Mouse (Mus musculus) T-helper 2 cell (primary cell): ENCODE data around the gene Ccdc152.

Experiments used
- in situ Hi-C: fragments of 300-600 bp; cut with MboI, MseI; formaldehyde crosslinking; loops from one replicate; pipeline ENCODE4 v1.15.1; 2025; ENCODE audit warnings: high pct_unique_total_duplicates

The Ccdc152 gene

DNA sequence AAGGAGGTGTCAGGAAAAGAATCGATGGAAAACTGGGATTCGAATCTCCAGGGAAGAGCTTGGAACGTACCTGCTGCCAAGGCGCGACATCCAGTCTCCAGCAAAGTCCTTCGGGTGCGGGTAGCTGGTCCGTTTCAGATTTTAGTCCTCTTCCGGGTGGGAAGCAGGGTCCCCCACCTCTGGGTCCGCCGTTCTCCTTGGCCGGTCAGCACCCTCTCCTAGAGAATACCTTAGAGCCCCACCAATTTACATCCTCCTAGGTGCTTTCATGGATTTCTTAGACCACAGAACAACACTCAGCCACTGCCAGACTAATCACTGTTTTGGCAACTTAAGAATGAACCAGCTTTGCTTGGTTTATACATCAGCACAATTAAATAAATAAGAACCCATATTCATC lies at the start of gene Ccdc152:
Gene Ccdc152, minus strand, starts transcription at position 101 of the 400 bp plus-strand sequence.
- in situ Hi-C loops = no loop called here

DNA sequence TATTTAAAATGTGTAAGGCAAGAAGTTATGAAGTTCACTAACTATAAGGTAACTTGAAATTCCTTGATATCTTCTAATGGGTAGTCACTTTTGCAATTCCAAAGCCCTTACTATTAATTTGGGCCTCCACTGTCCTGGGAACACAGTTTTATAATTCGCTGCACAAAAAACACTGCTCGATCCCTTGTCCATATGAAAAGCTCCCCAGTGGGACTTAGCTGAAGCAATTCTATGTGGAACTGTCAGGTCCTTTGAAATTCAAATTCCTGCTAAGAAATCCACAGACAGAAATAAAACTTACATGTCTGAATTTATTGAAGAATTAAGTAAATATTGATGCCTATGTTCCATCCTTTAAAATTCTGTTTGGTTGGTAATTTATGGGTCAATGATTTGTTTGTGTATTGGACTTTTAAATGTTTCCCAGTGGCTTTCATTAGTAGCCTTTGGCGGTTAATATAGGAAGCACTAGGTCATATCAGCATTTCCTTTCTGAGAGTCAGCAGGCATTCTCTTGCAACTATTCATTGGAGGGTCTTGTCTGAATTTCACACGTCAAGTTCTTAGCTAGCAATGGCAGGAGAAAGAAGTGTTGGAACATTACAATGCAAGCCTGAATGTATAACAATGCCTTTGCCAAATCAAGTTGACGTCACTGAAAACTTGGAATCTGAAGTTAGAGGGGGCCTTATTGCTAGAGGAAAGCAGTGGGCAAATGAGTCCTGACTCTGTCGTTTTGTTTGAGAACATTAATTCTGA lies 46.2 kb upstream of the Ccdc152 start:
- in situ Hi-C loops = no loop called here

DNA sequence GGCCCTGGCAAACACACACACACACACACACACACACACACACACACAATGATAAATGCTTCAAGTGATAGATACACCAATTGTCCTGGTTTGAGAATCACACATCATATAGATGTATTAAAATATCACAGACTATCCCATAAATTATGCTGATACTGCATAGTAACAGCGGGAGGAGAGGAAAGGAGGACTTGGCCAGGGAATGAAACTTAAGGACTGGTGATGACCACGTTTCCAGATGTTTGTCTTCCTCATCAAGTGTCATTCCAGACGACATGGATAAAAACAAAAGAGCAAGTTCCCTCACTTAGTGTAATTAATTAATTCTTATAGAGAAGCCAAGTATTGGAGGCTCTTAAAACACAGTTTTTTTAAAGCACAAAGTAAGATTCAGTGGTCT lies 43.4 kb upstream of the Ccdc152 start:
- in situ Hi-C loops = no loop called here

DNA sequence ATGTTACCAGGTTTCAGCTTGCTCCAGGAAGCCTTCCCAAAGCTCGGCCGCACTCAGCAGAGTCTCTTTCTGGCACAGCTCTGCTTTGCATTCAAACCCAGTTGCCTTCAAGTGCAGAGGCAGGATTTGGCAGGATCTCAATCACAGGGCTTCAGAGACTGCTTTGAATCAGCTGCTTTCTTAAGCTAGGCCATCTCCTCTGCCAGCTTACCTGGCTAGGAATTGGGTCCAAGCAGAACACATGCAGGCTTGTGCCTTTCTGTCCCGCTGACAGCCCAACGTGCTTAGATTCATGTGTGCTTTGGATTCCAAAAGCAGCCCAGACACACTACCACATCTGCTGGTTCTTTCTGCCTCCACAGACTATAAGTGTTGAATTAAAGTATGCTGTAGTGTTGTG lies 41.2 kb upstream of the Ccdc152 start:
- in situ Hi-C loops = no loop called here

DNA sequence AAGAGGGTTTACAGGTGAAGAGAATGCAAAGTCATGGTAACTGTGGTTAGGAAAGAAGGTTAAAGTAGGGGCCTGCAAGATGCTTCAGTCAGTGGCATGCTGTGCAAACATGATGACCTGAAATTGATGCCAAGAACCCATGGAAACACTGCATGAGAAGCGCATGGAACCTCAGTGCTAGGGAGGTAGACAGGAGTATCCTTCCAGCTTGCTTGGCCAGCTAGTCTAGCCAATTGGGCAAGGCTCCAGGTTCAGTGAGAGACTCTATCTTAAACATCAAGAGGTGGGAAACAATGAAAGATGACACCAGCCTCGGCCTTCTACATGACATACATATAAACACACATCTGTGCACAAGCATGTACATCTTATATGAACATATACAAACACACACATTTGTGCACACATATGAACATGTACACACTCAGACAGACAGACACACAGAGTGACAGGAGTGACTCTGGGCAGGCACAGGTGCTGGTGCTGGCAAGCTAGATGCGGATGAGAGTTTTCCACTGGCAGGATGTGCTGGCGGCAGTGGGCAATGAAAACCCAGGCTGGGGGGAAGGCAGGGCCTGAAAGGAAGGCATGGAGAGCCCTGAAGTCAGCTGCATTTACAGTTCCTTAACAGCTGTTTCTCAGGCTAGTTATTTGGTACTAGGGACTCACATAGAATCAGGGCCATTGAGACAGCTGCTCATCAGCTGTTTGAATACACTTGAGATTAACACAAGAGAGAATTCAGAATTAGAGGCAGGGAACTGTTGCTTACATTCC lies 38.7 kb upstream of the Ccdc152 start:
- in situ Hi-C loops = no loop called here

DNA sequence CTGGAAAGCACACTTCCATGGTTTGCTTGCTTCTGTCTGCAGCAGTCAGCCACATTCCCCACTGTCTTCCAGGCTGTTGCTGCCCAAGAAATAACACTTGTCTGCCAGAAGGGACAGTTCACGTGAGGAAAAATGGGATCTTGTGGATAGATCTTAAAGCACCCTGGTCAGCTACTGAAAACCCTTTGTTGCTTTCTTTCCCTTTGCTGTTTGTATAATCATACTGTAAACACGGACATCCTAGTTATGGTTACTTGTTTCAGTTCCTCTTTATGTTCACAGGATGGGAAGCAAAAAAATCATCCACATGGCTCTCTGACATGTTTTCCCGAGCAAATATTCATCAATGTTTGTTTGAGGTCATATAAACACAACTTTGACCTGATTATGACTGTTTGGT lies 36.5 kb upstream of the Ccdc152 start:
- in situ Hi-C loops = loop anchor here (10.0 kb wide), 1 partner anchor 785 kb away; no protein-coding TSS in a partner anchor

DNA sequence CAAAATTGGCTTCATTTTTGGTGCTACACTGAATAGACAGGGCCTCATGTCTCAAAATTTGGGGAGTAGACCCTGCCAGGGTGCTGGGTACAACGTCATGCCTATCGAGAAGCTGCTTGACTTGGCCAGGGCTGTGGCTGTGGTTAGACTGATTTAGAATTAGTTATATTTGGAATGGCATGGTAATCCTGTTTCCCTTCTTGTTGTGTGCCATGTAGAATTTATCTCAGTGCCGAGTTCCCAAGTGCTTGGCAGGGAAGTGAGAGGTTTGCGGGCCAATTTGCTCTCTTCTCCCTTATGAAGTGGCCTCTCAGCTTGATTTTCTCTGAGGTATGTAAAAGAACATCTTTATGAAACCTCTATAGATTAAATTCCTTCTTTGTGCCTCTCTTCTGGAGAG lies 29.2 kb upstream of the Ccdc152 start:
- in situ Hi-C loops = loop anchor here (5.0 to 10.0 kb wide), 2 partner anchors 85 to 792 kb away; no protein-coding TSS in a partner anchor

DNA sequence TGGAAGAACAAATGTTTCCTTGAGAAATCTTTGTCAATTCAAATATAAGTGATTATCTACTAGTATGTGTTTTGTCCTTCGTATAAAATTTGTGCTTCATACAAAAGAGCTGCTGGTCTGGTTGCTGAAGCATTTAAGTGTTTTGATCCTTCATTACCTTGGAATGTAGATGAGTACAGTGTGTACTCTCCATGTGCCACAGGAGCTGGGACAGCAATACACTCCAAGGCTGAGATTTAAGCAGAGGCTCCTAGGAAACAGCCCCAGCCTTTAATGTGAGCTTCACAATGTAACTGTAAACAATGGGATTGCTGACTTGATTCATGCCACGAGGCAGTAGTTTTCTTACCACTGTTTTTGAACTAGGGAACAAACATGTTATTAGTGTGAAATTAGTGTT lies 28.5 kb upstream of the Ccdc152 start:
- in situ Hi-C loops = loop anchor here (5.0 to 10.0 kb wide), 2 partner anchors 85 to 793 kb away; no protein-coding TSS in a partner anchor

DNA sequence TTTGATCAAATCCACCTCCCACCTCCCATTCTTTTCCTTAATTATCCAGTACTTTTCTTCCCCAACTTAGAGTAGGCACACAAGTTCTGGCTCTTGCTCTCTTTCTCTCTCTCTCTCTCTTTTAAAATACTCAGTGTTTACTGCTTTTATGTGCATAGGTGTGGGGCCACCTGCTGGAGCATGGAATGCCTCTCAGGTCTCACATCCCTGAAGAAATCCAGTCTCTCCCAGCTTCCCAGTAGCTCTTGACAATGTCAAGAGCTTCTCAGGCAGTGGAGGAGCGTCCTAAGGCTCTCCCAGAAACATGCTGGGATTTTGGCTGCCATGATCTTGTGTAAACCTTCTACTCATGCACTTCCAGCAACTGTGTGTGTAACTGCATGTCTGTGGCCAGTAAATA lies 27.0 kb upstream of the Ccdc152 start:
- in situ Hi-C loops = loop anchor here (5.0 to 10.0 kb wide), 2 partner anchors 83 to 795 kb away; no protein-coding TSS in a partner anchor

DNA sequence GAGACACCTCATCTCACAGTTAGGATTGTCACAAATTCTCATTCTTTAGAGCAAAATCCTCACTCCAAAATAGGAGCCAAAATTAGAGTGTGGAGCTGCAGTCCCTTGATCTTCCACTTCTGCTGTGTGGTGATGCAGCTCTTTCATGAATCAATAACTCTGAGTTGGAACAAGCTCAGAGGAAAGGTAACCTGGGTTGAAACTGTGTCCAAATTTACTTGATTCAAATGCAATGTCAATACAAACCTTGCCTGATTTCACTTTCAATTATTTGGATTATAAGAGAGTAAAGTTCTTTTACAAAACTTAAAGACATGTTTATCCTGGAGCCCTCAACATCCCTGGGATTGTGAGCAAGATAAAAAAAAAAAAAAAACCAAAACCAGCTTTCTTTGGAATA lies 19.7 kb upstream of the Ccdc152 start:
- in situ Hi-C loops = no loop called here

DNA sequence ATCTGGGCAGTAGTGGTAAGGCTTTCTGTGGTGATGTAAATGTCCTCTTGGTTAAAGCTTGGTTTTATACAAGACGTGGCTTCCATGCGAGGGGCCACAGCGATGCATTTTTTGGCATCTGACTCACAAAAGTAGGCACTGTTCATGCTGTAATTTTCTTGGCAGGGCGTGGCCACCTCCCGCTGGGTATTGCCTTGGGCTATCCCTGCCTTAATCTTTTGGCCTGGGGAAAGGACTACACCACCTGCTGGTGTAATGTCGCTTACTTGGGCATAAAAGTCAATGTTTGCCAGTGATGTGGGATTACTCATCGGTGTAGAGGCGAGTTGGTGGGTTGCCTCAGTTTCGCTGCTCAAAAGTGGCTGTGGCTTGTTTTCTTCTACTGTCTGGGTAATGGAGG lies 16.6 kb upstream of the Ccdc152 start:
- in situ Hi-C loops = no loop called here

DNA sequence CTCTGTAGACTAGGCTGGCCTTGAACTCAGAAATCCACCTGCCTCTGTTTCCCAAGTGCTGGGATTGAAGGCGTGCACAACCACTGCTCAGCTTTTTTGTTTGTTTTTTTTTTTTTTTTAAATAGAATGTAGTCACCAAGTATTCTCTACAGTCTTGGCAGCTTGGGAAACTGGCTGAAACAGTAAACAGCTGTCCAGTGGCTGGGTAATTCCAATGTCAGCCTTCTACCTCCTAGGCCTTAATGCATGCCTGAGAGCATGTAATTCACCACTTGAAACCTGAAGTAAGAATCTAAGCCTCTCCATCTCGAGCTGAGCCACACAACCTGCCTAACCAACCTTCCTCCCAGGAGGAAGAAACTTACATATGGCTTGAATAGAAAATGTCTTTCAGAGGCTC lies 13.3 kb upstream of the Ccdc152 start:
- in situ Hi-C loops = no loop called here

DNA sequence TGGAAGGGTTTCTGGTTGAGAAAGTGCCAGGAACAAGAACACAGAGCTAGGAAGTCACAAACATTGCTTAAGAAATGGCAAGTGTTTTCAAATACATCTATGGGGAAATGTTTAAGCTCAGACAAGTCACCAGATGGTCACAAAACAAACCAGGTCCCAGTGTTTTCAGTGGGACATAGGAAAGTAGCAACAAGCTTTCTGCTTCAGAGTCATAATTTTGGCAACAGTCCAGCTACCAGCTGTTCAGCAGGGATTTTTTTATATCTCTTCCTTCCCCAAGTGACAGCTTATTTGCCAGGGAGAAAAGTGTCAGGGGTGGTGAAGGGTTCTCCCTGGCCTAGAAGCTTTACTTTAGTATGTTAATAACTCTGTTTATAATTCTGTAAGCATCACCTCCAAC lies 9.6 kb upstream of the Ccdc152 start:
- in situ Hi-C loops = no loop called here

DNA sequence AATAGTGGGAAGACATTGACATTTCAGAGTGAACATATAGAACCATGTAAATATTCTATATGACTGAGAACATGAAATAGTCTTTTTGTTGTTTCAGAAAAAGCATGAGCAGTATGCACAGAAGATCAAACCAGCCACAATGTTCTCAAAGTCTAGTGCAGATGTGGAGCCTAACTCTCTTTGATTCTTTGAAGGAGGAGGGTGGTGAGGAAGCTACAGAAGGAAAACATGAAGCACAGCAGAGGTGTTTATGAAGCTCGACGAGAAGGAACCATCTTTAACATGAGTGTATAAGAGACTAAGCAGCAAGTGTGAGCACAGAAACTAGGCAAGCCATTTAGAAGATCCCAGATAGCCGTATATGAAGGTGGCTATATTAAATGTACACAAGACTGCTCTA lies 6.5 kb upstream of the Ccdc152 start:
- in situ Hi-C loops = no loop called here

DNA sequence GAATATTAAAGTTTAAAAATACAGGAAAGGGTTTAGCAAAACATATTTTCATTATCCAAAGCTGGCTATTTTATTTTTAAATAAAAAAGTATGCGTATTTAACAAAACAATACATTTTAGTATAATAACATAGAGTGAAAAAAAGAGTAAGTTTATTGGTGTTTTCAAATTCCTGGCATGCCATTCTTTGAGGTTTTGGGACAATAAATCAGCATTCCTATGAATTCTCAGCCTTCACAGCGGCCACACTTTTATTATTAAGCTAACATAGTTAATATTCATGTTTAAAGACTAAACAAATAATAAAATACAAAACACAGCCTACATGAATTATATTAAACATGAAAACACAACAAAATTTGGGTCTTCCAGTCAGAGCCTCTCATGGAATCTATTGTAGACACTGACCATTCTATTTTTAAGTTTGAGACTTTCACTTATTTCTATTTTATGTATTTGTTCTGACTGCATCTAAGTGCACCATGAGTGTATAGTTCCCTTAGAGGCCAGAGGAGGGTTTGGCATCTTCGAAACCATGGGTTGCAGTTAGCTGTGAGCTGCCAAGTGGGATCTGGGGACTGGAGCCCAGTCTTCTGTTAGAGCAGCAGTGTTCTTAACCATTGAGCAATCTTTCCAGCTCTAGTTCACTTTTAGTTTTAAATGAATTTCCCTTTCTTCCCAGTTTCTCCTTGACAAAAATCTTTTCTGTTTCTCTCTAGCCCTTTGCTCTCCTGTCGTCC lies 2.8 kb downstream of the Ccdc152 start:
- in situ Hi-C loops = no loop called here

DNA sequence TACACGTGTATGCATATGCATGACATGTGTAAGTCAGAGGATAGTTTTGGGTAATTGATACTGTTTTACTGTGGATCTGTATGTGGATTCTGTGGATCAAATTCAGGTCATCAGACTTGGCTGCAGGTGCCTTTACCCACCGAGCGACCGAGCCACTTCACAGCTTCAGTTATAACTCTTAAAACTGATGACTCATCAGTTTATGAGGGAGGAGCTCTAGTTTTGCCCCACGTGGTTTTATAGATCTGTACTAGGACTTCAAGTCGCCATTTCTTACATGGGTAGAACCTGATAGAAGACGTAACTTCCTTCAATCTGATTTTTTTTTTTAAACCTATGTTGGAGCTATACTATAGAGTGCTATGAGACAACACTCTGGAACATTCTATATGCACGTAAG lies 5.7 kb downstream of the Ccdc152 start:
- in situ Hi-C loops = loop anchor here (10.0 kb wide), 1 partner anchor 93 kb away; no protein-coding TSS in a partner anchor

DNA sequence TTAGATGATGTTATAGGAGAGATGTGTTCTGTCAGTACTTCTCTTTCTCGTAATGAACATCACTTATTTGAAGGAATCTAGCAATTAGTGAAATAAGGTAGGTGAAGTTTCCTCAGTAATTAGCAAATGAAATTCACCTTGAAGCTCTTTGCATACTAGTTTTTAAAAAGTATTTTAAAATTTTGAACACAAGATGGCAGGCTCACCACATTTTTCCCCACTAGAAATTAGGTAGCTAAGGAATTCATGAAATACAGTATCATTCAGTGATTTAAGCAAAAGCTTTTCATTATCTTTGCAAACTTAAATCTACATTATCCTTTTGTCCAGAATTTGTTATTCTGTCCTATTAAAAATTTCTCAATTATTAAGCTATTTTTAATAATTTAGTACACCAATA lies 7.3 kb downstream of the Ccdc152 start:
- in situ Hi-C loops = loop anchor here (10.0 kb wide), 1 partner anchor 91 kb away; no protein-coding TSS in a partner anchor

DNA sequence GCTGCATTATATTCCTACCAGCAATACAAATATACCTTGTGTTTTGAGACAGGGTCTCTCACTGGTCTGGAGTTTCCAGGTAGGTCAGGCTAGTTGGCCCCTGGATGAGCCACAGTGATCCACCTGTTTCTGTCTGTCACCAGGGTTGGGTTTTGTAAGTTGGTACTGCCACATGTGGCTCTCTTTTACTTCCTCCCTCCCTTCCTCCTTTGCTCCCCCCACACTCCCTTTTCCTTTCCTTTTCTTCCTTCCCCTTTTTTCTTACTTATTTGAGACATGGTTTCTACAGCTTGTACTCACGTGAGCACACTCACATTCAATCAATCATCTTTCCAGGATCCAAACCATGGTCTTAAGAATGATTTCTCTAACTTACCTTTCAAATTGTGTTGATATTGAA lies 9.8 kb downstream of the Ccdc152 start:
- in situ Hi-C loops = loop anchor here (10.0 kb wide), 1 partner anchor 89 kb away; no protein-coding TSS in a partner anchor

DNA sequence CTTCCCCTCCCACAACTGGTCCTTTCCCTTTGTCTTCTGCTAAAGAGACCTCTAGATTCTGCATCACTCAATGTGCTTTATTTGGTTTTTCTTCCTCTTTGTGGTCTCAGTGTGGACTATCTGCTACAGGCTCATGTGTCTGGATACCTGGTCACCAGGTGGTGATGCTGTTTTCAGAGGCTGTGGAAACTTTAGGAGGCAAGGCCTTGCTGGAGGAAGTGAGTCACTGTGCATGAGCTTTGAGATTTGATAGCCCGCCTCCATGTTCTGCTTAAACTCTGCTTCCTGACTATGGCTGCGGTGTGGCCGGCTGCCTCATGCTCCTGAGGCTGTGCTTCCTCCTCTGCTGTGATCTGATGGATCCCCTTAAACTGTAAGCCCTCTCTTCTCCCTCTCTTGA lies 12.9 kb downstream of the Ccdc152 start:
- in situ Hi-C loops = loop anchor here (10.0 kb wide), 1 partner anchor 86 kb away; no protein-coding TSS in a partner anchor

DNA sequence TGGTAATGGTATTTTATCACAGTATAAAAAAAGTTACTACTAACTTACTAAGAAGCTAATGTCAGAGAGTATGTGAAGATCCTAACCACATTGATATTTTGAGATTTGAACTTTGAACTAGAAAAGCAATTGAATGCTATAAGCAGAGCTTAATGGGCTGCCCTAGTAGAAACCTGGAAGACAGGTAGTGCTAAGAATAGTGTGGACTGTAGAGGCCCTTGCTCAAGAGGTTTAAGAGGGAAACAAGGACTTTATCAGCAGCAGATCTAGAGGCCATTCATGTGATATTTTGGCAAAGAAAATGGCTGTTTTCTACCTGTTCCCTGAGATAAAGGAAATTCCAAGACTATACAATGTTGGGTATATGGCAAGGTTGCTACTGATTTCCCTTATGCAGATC lies 17.3 kb downstream of the Ccdc152 start:
- in situ Hi-C loops = no loop called here

DNA sequence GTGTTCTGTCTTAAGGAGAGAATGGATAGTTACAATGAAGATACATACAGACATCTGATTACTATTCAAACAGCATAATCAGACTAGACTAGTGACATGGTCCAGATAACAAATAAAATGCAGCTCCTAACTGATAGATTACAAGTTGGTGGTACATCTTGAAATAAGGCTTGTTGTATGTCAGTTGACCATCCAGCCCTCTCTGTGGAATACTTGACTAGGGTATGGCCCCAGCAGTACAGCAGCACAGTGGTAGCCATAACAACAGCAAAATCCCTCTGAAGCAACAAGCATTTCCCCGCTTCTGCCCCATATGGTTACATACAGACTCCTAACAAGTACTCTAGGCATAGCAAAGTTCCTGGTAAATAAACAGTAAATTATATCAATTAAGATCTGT lies 21.6 kb downstream of the Ccdc152 start:
- in situ Hi-C loops = no loop called here

DNA sequence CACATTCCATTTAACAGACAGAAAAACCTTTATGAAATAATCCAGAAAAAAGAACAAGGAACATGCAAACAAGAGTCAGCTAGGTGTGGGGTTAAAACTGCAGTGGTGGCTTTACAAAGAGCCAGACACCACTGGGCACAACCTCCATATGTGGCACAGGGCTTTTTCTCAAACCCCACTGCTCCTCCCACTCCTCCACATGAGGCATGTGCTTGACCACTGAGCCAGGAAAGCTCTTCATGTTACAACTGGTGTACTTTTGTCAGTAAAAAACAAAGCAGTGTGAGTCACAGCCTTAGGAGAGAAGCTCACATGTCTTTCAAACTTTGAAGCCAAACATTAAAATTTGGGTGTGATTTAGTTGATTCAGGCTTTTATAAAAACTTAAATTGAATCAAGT lies 22.1 kb downstream of the Ccdc152 start:
- in situ Hi-C loops = no loop called here
